Mouse (Mus musculus) right cerebral cortex, postnatal 14 days (tissue): Measurements from ENCODE around the gene Tcaf3.

Source experiments
- DNase-seq: peaks from one replicate; pipeline ENCODE4 v3.0.0; 2022

The Tcaf3 gene

GRCm38 (mm10) chr6:42597592-42597991 lies at the start of gene Tcaf3:
Gene Tcaf3, minus strand, starts transcription at chr6:42597692.
- DNase-seq: no peak

GRCm38 (mm10) chr6:42644912-42645549 lies 47.5 kb upstream of the Tcaf3 start, which contains the start of gene Tcaf2:
Gene Tcaf2, minus strand, starts transcription at chr6:42645254.
- peak; percentile 58 for DNase-seq

GRCm38 (mm10) chr6:42634393-42634792 lies 36.9 kb upstream of the Tcaf3 start:
- no peak for DNase-seq

- DNase-seq: no peak
Observed at GRCm38 (mm10) chr6:42631395-42631794, 33.9 kb upstream of the Tcaf3 start.

GRCm38 (mm10) chr6:42616904-42617303 lies 19.4 kb upstream of the Tcaf3 start:
- no peak for DNase-seq

GRCm38 (mm10) chr6:42612218-42612617 lies 14.7 kb upstream of the Tcaf3 start:
- no peak for DNase-seq

- no peak for DNase-seq
Observed at GRCm38 (mm10) chr6:42610954-42611522, 13.5 kb upstream of the Tcaf3 start.

- DNase-seq: no peak
Observed at GRCm38 (mm10) chr6:42593138-42593882, 4.2 kb downstream of the Tcaf3 start.

GRCm38 (mm10) chr6:42586569-42586968 lies 10.9 kb downstream of the Tcaf3 start:
- DNase-seq: no peak

GRCm38 (mm10) chr6:42583488-42583872 lies 14.0 kb downstream of the Tcaf3 start:
- peak; percentile 75 for DNase-seq

GRCm38 (mm10) chr6:42582741-42583487 lies 14.6 kb downstream of the Tcaf3 start:
- no peak for DNase-seq

- DNase-seq: no peak
Observed at GRCm38 (mm10) chr6:42578678-42579077, 18.8 kb downstream of the Tcaf3 start.

- DNase-seq: no peak
Observed at GRCm38 (mm10) chr6:42577433-42577832, 20.1 kb downstream of the Tcaf3 start.

GRCm38 (mm10) chr6:42568205-42568604 lies 29.3 kb downstream of the Tcaf3 start:
- DNase-seq: no peak

- no peak for DNase-seq
Observed at GRCm38 (mm10) chr6:42566076-42566598, 31.4 kb downstream of the Tcaf3 start.

GRCm38 (mm10) chr6:42562280-42562679 lies 35.2 kb downstream of the Tcaf3 start:
- DNase-seq: no peak

- DNase-seq: no peak
Observed at GRCm38 (mm10) chr6:42560885-42561284, 36.6 kb downstream of the Tcaf3 start.

GRCm38 (mm10) chr6:42558641-42559040 lies 38.9 kb downstream of the Tcaf3 start:
- no peak for DNase-seq

GRCm38 (mm10) chr6:42547461-42547860 lies 50.0 kb downstream of the Tcaf3 start, which contains the start of gene Olfr455:
Gene Olfr455, minus strand, starts transcription at chr6:42547587.
- DNase-seq: no peak

- DNase-seq: no peak
Observed at GRCm38 (mm10) chr6:42546180-42546579, 51.3 kb downstream of the Tcaf3 start.

GRCm38 (mm10) chr6:42545451-42545885 lies 52.0 kb downstream of the Tcaf3 start:
- DNase-seq: no peak

- no peak for DNase-seq
Observed at GRCm38 (mm10) chr6:42544846-42545245, 52.6 kb downstream of the Tcaf3 start.
